Mouse (Mus musculus) layer of hippocampus, postnatal 10 days (tissue): Measurements from ENCODE around the gene Wfdc3. TPM values are rescaled to one million over a fixed set of nuclear protein-coding genes. Genes with fewer than 3 reads are reported as not detected.
"Not testable (repeated sequence)": the region's sequence is repeated elsewhere in the genome, so short reads cannot be mapped to it uniquely, and the experiment has no call there.

Source experiments
- DNase-seq, 2 experiments: peaks; one replicate each; pipeline ENCODE4 v3.0.0; 2021; ENCODE audit warnings: low spot score in 2 of 2
- total RNA-seq, 2 experiments: library from RNA; stranded (reverse); gene quantifications; 2 replicates each; pipeline ENCODE4 v1.2.3; 2021

Wfdc3 gene
- total RNA-seq, 2 experiments from 2014 or later, result 0.87 to 1.4 TPM

- DNase-seq, result no peak
Measured at GRCm38 (mm10) chr2:164744987-164745386, 744 bp downstream of the Wfdc3 start.

- no peak for DNase-seq
Measured at GRCm38 (mm10) chr2:164739876-164740275, 5.9 kb downstream of the Wfdc3 start.

DNA sequence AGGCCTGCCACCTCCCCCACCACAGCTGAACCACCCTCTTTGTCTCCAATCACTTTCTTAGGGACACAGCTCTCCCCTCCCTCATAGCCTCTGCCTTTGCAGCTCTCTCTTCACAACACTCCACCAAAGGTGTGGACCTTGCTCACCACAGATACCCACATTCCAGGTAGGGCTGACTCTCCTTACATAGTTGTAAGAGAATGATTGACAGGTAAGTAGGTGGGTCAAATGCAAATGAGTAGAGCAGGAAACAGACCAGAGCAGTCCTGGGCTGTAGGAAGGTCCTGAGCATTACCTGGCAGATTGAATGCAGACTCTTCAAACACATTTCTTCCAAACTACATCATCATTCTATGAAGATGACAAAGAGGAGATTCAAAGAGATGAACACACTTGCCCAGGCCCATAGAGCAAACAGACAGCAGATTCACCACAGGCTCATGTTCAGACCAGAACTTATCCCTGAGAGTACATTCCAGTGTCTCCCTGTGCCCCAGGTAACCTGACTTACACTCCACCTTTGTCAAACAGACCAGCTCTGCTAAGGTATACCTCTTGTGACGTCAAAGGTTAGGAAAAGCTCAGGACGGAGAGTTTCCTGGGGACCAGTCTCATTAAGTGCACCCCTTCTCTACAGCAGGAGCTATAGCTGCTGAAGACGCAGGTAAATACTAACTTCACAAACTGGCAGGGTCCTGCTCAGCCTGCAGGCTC is 8.2 kb downstream of the Wfdc3 start:
- no peak for DNase-seq

- DNase-seq, result no peak
Measured at GRCm38 (mm10) chr2:164735446-164735845, 10.3 kb downstream of the Wfdc3 start.

DNA sequence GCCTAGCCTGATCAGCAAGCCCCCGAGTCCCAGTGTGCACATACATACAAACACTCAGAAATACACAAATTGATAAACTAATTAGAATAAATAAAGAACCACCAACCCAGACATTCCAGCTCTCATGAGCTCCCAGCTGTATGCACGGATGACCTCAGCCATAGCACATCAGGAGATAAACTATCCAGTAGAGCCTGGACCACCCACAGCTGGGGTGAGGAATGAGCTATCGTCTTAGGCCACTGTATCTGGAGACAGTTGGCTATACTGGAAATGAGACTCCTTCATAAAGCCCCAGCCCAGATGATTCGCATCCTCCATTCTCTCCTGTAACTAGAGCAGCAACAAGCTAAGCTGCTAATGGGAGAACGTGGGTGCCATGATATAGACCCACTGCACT is 10.9 kb downstream of the Wfdc3 start:
- no peak for DNase-seq

DNA sequence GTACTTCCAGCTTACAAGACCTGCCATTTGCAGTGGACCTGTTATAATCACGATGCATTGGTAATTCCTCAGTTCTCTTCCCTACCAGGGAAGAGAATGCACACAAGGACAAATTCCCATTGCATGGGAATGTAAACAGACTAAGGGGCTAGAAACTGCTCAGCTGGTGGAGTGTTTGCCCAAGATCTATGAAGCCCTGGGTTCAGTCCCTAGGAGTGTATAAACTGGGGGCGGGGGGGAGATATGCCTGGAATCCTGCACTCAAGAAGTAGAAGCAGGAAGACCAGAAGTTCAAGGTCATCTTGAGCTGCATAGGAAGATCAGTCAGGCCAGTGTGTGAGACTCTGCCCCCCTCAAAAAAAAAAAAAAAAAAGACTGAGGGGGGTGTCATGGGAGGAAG is 12.5 kb downstream of the Wfdc3 start:
- no peak for DNase-seq

DNA sequence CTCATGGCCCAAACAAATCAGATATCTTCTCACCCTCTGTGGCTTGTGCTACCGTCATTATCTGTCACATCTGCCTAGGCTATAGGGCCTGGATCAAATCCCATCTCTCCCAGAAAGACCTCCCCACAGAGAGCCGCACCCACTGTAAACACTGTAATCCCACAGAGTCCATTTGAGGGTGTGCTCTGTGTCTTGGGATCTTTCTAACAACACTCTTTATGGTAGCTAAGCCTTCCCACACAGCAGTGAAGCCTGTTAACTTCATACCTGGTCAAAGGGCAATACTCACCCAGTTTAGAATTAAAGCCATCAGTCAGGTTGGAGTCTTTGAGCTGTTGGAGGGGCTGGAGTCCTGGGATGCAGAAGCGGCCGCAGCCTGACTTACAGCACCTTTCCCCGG is 14.0 kb downstream of the Wfdc3 start:
- no peak for DNase-seq

DNA sequence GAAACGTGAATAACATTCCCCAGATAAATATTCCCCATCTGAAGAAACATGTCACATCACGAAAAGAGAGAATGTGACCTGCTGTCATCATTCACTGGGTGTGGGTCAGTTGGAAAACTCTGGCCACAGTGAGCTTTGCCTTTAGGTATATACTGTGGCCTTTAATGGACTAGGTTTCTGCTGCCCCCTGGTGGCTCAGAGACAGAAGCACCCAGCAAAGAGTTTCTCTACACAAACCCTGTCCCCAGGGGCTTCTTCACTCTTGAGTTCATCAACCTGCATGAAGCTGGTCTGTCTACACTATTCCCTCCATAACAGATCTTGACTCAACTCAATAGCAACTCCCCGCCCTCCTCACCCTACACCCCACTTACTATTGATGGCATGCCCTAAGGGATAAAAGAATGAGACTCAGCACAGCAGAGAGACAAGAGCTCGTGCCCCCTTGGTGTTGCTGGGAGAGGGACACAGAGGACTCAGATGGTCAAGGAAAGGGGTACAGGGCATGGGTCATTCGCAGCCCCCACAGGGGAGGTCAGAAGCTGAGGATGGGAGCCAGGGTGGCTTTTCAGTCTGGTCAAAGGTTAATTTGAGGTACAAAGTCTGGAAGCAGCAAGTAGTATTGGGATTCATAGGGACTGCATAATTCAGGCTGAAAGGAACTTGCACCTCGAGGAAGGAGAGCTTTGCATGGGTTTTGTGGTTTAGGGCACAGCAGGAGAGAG is 19.7 kb downstream of the Wfdc3 start:
- peak; percentile 74 to 75 for DNase-seq

DNA sequence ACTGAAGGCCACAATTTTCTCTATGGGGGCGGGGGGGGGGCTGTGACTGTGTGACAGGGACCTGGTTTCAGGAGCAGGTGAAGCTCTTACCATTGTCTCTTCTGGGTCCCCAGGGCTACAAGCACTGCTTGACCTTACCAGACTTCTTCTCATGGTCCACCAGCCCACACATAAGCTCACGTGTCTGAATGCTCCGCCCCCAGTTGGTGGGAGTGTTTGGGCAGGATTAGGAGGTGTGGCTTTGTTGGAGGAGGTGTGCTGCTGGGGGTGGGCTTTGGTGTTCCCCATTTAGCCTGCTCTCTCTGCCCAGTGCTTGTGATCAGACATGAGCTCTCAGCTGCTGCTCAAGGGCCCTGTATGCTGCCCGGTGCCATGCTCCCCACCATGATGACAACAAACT is 22.5 kb downstream of the Wfdc3 start:
- DNase-seq, result no peak

DNA sequence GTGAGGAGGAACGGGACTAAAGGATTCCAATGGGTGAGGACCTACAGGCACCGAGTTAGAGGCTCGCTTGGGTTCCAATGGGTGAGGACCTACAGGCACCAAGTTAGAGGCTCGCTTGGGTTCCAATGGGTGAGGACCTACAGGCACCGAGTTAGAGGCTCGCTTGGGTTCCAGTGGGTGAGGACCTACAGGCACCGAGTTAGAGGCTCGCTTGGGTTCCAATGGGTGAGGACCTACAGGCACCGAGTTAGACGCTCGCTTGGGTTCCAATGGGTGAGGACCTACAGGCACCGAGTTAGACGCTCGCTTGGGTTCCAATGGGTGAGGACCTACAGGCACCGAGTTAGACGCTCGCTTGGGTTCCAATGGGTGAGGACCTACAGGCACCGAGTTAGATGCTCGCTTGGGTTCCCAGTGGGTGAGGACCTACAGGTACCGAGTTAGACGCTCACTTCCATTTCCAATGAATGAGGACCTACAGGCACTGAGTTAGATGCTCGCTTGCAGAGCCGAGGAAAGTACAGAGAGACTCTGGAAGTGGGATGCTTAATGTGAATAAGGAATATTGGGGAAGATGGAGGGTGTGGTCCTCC is 29.4 kb downstream of the Wfdc3 start:
- DNase-seq, result not testable (repeated sequence)

GRCm38 (mm10) chr2:164715005-164715404 is 30.7 kb downstream of the Wfdc3 start, which contains the start of gene Spint5:
Gene Spint5, plus strand, starts transcription at chr2:164715305.
- no peak for DNase-seq

GRCm38 (mm10) chr2:164705991-164706390 is 39.7 kb downstream of the Wfdc3 start:
- no peak for DNase-seq

GRCm38 (mm10) chr2:164705328-164705727 is 40.4 kb downstream of the Wfdc3 start:
- DNase-seq, result no peak

DNA sequence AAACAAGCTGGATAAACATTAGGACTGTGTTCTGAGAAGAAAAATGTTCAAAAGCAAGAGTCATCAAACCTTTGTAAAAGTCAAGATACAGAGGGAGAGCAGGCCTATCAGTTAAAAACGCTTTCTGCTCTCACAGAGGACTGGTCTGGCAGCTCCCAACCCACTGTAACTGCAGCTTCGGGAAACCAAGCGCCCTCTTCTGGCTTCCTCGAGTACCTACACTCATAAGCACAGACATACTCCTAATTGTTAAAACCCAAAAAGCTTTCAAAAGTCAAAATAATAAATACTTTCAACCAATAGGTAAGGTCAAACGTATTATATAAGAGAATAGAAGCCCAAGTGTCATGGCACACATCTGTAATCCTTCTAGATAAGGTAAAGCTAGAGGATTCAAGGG is 41.5 kb downstream of the Wfdc3 start:
- no peak for DNase-seq

DNA sequence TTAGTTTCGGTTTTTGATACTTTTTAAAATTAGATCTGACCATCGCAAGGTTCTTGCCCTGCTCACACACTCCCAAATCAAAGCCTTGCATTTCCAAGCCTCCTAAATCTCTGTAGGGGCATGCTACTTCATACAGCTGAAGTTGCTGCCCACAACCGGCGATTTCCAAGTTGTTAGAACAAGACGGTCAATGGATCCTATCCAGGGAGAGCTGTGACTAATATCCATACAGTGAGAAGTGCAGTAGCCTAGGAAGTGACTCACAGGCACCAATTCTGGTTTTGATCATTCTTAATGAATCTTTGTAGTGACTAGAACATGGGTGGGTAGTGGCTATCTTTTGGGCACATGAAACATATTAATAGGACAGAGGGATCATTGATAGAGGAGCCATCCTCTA is 44.0 kb downstream of the Wfdc3 start:
- DNase-seq, result no peak

GRCm38 (mm10) chr2:164700959-164701358 is 44.8 kb downstream of the Wfdc3 start:
- DNase-seq, result no peak

- no peak for DNase-seq
Measured at GRCm38 (mm10) chr2:164698201-164698600, 47.5 kb downstream of the Wfdc3 start, which contains the start of gene Spint4. Gene Spint4, plus strand, starts transcription at chr2:164698501.

GRCm38 (mm10) chr2:164684807-164685206 is 60.9 kb downstream of the Wfdc3 start, which contains the start of gene Wfdc13:
Gene Wfdc13, plus strand, starts transcription at chr2:164685107.
- DNase-seq, result no peak
